Mouse (Mus musculus): ENCODE results near the gene Tspan11. TPM values are rescaled to one million over a fixed set of nuclear protein-coding genes. Genes with fewer than 3 reads are reported as not detected.

Tspan11 gene
- polyA plus RNA-seq, 1 experiment = 0.99 TPM

DNA sequence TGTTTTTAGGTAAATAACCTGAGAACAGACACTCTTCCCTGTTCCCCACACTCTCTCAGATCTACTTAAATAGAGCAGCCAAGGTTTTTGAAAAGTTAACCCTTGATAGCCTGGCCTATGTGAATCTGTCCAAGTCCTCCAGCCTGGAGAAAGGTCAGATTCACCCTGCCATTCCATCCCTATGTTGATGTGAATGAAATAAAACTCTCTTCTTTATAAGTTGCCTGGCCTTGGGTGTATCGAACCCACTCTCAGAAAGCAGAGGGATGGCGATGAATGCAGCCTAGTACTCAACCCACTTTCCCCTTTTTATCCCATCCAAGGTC is 32.7 kb upstream of the Tspan11 start:
- no peak overlapping the region for H3ac ChIP-seq (ENCODE audit: control insufficient read depth, insufficient read length, low read depth)
- H3K79me2 ChIP-seq (ENCODE audit: control insufficient read depth, insufficient read depth) = no peaks in the 10 kb centered on the region
- H3K36me3 ChIP-seq (ENCODE audit: control insufficient read depth, insufficient read depth) = no peaks in the 10 kb centered on the region
- no peaks in the 10 kb centered on the region for H3K79me3 ChIP-seq (ENCODE audit: low read depth)
- H3K4me3 ChIP-seq (ENCODE audit: insufficient read depth, poor library complexity, severe bottlenecking) = no peak overlapping the region
- TF ChIP-seq MYOD1 (IDR thresholded peaks at IDR 0.05; ENCODE audit: control insufficient read depth, insufficient read length, low read depth) (no peak), MAX (IDR thresholded peaks at IDR 0.05) (no peak), CTCF (IDR thresholded peaks at IDR 0.05; ENCODE audit: control insufficient read depth, insufficient read depth, insufficient read length) (no peak), MYOG (IDR thresholded peaks at IDR 0.05; ENCODE audit: control insufficient read depth, extremely low read depth, insufficient read length) (no peak), FOSL1 (IDR thresholded peaks at IDR 0.05; ENCODE audit: insufficient read depth, low read length, poor library complexity, severe bottlenecking) (no peak), CEBPB (IDR thresholded peaks at IDR 0.05; ENCODE audit: low read depth) (no peak), USF1 (IDR thresholded peaks at IDR 0.05; ENCODE audit: low read depth) (no peak)
- peaks cover 3% of the 10 kb centered on the region for H3K27me3 ChIP-seq (ENCODE audit: control insufficient read depth, insufficient read depth, insufficient read length)

DNA sequence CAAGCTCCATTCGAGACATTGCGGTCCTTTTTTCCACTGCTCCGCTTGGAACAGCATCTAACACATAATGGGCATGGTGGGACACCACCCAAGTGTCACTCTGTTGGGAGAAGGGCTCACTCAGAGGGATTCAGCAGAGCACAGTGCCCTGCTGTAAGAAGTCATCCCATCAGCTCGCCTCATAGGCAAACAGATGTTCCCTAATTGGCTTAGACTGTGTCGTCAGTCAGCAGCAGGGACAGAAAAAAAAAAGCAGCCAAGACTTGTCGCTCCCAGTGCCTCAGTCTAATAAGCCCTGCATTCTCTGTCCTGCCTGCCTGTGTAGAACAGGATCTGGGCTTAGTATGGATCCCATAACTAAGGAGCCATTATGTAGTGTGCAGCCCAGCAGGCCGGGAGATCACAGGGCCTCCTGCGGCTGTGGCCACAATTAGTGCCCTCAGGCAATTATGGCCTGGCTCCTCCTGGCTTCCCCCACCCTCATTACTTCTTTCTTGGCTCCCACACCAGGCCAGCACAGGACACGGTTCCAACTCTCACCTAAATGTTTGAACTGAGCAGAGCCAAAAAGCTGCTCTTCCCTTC is 31.6 kb upstream of the Tspan11 start:
- H3K79me3 ChIP-seq (ENCODE audit: low read depth) = no peaks in the 10 kb centered on the region
- H3K36me3 ChIP-seq (ENCODE audit: control insufficient read depth, insufficient read depth) = no peaks in the 10 kb centered on the region
- H3K27me3 ChIP-seq (ENCODE audit: control insufficient read depth, insufficient read depth, insufficient read length) = peaks cover 3% of the 10 kb centered on the region
- H3K4me3 ChIP-seq (ENCODE audit: insufficient read depth, poor library complexity, severe bottlenecking) = no peak overlapping the region
- no peaks in the 10 kb centered on the region for H3K79me2 ChIP-seq (ENCODE audit: control insufficient read depth, insufficient read depth)
- no peak overlapping the region for H3ac ChIP-seq (ENCODE audit: control insufficient read depth, insufficient read length, low read depth)
- TF ChIP-seq CEBPB (IDR thresholded peaks at IDR 0.05; ENCODE audit: low read depth) = no peak
- TF ChIP-seq MAX (IDR thresholded peaks at IDR 0.05) = no peak
- no peak for TF ChIP-seq MYOG (IDR thresholded peaks at IDR 0.05; ENCODE audit: control insufficient read depth, extremely low read depth, insufficient read length)
- no peak for TF ChIP-seq FOSL1 (IDR thresholded peaks at IDR 0.05; ENCODE audit: insufficient read depth, low read length, poor library complexity, severe bottlenecking)
- TF ChIP-seq MYOD1 (IDR thresholded peaks at IDR 0.05; ENCODE audit: control insufficient read depth, insufficient read length, low read depth) = no peak
- TF ChIP-seq CTCF (IDR thresholded peaks at IDR 0.05; ENCODE audit: control insufficient read depth, insufficient read depth, insufficient read length) = no peak
- TF ChIP-seq USF1 (IDR thresholded peaks at IDR 0.05; ENCODE audit: low read depth) = no peak

DNA sequence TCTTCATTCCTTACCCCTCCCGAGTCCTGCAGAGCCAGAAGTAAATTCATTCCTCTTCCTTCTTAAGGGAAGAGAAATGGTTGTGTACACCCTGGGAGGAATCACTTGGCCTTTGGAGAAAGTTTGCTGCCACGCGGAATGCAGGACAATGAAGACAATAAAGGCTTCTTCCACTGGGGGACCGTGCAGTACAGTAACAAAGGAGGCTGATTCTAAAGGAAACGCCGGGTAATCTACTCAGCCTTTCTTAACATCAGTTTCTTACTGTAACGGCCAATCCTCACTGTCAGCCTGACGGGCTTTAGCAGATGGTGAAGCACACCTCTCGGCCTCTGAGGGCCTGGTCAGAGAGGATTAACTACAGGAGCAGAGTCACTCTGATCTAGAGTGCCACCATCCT is 25.4 kb upstream of the Tspan11 start:
- Histone ChIP-seq H3K79me2 (ENCODE audit: control insufficient read depth, insufficient read depth) (no peaks in the 10 kb centered on the region), H3K79me3 (ENCODE audit: low read depth) (no peaks in the 10 kb centered on the region), H3K27me3 (ENCODE audit: control insufficient read depth, insufficient read depth, insufficient read length) (peaks cover 7% of the 10 kb centered on the region), H3K36me3 (ENCODE audit: control insufficient read depth, insufficient read depth) (no peaks in the 10 kb centered on the region), H3K4me3 (ENCODE audit: insufficient read depth, poor library complexity, severe bottlenecking) (no peak overlapping the region), H3ac (ENCODE audit: control insufficient read depth, insufficient read length, low read depth) (no peak overlapping the region)
- TF ChIP-seq USF1 (IDR thresholded peaks at IDR 0.05; ENCODE audit: low read depth) (no peak), MYOD1 (IDR thresholded peaks at IDR 0.05; ENCODE audit: control insufficient read depth, insufficient read length, low read depth) (no peak), MAX (IDR thresholded peaks at IDR 0.05) (no peak), CTCF (IDR thresholded peaks at IDR 0.05; ENCODE audit: control insufficient read depth, insufficient read depth, insufficient read length) (no peak), FOSL1 (IDR thresholded peaks at IDR 0.05; ENCODE audit: insufficient read depth, low read length, poor library complexity, severe bottlenecking) (no peak), CEBPB (IDR thresholded peaks at IDR 0.05; ENCODE audit: low read depth) (no peak), MYOG (IDR thresholded peaks at IDR 0.05; ENCODE audit: control insufficient read depth, extremely low read depth, insufficient read length) (no peak)

DNA sequence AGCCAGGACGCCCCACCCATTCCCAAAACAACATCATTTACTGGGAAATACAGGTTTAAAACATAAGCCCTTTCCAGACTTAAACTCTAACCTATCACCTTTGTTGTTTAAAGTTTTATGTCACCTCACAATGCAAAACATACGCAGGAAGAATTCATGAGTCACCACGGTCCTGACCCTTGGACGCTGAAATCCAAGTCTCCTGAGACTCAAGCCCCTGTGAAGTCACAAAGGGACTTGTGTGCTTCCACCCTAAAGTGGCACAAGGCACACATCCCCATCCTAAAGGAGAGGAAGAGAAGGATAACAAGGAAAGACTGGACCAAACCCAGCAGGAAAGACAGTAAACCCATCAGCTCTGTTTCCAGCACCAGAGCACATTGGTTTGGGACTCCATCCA is 22.0 kb upstream of the Tspan11 start:
- H3K4me3 ChIP-seq (ENCODE audit: insufficient read depth, poor library complexity, severe bottlenecking) = no peak overlapping the region
- H3K79me3 ChIP-seq (ENCODE audit: low read depth) = no peaks in the 10 kb centered on the region
- no peak overlapping the region for H3ac ChIP-seq (ENCODE audit: control insufficient read depth, insufficient read length, low read depth)
- no peaks in the 10 kb centered on the region for H3K79me2 ChIP-seq (ENCODE audit: control insufficient read depth, insufficient read depth)
- peaks cover 14% of the 10 kb centered on the region for H3K27me3 ChIP-seq (ENCODE audit: control insufficient read depth, insufficient read depth, insufficient read length)
- no peak for TF ChIP-seq MYOD1 (IDR thresholded peaks at IDR 0.05; ENCODE audit: control insufficient read depth, insufficient read length, low read depth)
- no peaks in the 10 kb centered on the region for H3K36me3 ChIP-seq (ENCODE audit: control insufficient read depth, insufficient read depth)

DNA sequence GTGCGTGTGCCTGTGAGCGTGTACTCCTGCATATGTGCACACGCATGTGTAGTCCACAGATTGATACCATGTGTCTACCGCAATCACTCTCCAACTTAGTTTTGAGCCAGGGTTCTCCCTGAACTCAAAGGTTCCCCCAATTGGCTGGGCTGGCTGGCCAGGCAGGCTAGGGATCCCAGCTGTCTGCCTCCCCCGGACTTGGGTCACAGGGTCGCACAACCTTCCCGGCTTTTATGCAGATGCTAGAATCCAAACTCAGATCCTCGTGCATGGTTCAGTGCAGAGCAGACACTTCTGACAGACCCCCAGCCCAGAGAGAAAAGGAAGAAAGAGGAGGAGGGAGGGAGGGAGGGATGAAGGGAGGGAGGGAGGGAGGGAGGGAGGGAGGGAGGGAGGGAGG is 18.8 kb upstream of the Tspan11 start:
- Histone ChIP-seq H3K36me3 (ENCODE audit: control insufficient read depth, insufficient read depth) (no peaks in the 10 kb centered on the region), H3K79me3 (ENCODE audit: low read depth) (no peaks in the 10 kb centered on the region), H3K27me3 (ENCODE audit: control insufficient read depth, insufficient read depth, insufficient read length) (peaks cover 14% of the 10 kb centered on the region), H3K4me3 (ENCODE audit: insufficient read depth, poor library complexity, severe bottlenecking) (no peak overlapping the region), H3K79me2 (ENCODE audit: control insufficient read depth, insufficient read depth) (no peaks in the 10 kb centered on the region), H3ac (ENCODE audit: control insufficient read depth, insufficient read length, low read depth) (no peak overlapping the region)
- TF ChIP-seq CEBPB (IDR thresholded peaks at IDR 0.05; ENCODE audit: low read depth) (no peak), FOSL1 (IDR thresholded peaks at IDR 0.05; ENCODE audit: insufficient read depth, low read length, poor library complexity, severe bottlenecking) (no peak), MAX (IDR thresholded peaks at IDR 0.05) (no peak), USF1 (IDR thresholded peaks at IDR 0.05; ENCODE audit: low read depth) (no peak), CTCF (IDR thresholded peaks at IDR 0.05; ENCODE audit: control insufficient read depth, insufficient read depth, insufficient read length) (no peak), MYOG (IDR thresholded peaks at IDR 0.05; ENCODE audit: control insufficient read depth, extremely low read depth, insufficient read length) (no peak), MYOD1 (IDR thresholded peaks at IDR 0.05; ENCODE audit: control insufficient read depth, insufficient read length, low read depth) (no peak)

DNA sequence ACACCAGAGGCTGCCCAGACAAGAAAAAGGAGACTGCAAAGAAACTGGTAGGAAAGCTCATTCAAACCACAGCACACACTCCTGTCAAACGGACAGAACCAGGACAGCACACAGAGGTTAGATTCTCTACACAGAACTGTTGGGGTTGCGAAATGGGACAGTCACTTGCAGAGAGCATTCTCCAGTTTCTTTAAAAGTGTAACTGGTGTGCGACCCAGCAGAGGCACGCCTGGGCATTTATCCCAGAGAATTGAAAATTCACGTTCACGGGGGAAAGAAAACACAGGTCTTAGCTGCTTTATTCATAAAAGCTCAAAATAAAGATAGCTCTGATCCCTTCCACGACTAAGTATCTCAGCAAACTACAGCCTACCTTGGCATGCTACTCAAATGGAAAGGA is 18.3 kb upstream of the Tspan11 start:
- Histone ChIP-seq H3K79me2 (ENCODE audit: control insufficient read depth, insufficient read depth) (no peaks in the 10 kb centered on the region), H3K79me3 (ENCODE audit: low read depth) (no peaks in the 10 kb centered on the region), H3K4me3 (ENCODE audit: insufficient read depth, poor library complexity, severe bottlenecking) (no peak overlapping the region), H3K27me3 (ENCODE audit: control insufficient read depth, insufficient read depth, insufficient read length) (peaks cover 9% of the 10 kb centered on the region), H3ac (ENCODE audit: control insufficient read depth, insufficient read length, low read depth) (no peak overlapping the region), H3K36me3 (ENCODE audit: control insufficient read depth, insufficient read depth) (no peaks in the 10 kb centered on the region)
- TF ChIP-seq USF1 (IDR thresholded peaks at IDR 0.05; ENCODE audit: low read depth) (no peak), CTCF (IDR thresholded peaks at IDR 0.05; ENCODE audit: control insufficient read depth, insufficient read depth, insufficient read length) (no peak), CEBPB (IDR thresholded peaks at IDR 0.05; ENCODE audit: low read depth) (no peak), MYOG (IDR thresholded peaks at IDR 0.05; ENCODE audit: control insufficient read depth, extremely low read depth, insufficient read length) (no peak), MAX (IDR thresholded peaks at IDR 0.05) (no peak), MYOD1 (IDR thresholded peaks at IDR 0.05; ENCODE audit: control insufficient read depth, insufficient read length, low read depth) (no peak), FOSL1 (IDR thresholded peaks at IDR 0.05; ENCODE audit: insufficient read depth, low read length, poor library complexity, severe bottlenecking) (no peak)

All from C2C12 (cell line).